Mouse (Mus musculus): ENCODE data around the gene Zfp410. TPM values are rescaled to one million over a fixed set of nuclear protein-coding genes. Genes with fewer than 3 reads are reported as not detected.
A peak's percentile ranks its signal among the peaks of the same experiment; 100 is the strongest.

Zfp410 gene
- total RNA-seq (2021): 10 to 100 TPM; 15.3 to 17.4 TPM
- long read RNA-seq, experiment 1, transcript Zfp410-201 (12 exons, 2,597 nt): major isoform, 13 of 21 reads
- long read RNA-seq, experiment 1, partial matches to known transcripts: 3 of 21 reads
- long read RNA-seq, experiment 1, other reads (novel, unspliced or antisense): 3 of 21 reads
- long read RNA-seq, experiment 2, transcript Zfp410-201 (12 exons, 2,597 nt): major isoform, 10 of 19 reads
- long read RNA-seq, experiment 2, partial matches to known transcripts: 0 of 19 reads
- long read RNA-seq, experiment 2, other reads (novel, unspliced or antisense): 7 of 19 reads

DNA sequence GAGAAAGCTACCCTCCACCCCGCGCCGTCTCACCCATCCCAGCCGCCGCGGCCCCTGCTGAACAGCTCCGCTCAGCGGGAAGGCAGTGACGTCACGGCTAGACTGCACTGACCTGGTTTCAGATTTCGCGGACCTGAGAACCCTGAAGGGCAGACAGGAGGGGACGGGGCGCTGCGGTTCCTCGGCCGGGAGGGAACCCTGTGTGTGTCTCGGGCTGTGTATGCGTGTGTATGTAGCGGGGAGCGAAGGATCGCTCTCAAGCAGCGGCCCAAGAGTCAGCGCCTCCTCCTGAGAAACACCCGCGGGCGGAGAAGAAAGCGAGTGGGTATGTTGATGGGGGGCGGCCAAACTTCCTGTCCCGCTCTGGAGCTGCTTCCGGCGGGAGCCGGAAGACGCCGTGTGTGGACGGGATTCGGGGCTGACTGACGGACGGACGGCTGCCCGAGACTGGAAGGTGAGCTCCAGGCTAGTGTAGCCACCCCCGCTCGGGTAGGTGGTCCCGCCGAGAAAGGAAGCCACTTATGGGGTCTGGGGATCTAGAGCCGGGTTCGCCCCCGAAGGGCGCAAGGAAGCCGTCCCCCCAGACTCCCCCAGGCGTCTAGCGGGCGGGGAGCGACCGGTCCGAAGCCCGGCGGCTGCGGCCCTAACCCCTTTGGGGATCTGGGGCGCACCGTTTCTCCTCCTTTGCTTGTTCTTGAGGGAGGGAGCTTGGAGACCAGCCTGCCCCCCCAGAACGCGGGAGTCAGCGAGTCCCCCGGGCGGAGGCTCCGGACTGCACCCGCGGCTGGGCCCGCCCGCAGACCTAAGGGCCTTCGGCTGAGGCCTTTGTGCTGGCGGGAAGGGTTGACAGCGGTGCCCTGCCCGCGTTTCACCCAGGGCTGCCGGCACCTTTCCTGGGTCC lies at the start of gene Zfp410:
TSS of gene Zfp410 (plus strand) at position 132 of the 901 bp plus-strand sequence.
- intact Hi-C loops (cut with DNase I; ENCODE audit: low total_unique reads): no loop called here
- DNase-seq: peak; percentile 85

DNA sequence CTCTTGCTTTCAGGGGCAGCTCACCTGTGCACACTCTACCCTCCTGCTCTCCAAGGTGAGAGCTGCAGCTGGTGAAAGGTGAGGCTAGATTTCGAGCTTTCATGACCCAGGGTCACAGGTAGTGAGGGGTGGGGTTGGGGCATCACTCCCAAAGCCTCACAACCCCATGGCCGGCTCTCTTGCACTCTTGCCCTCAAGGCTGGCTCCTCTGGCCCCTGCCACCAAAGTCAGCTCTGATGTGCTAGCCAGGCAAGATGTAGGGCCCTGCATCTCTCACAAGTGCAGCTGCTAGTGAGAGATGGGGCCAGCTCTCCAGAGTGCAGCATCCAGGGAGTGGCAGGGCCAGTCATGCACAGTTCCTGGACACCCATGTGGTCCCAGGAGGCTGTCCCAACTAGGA lies 49.4 kb upstream of the Zfp410 start:
- intact Hi-C loops (cut with DNase I; ENCODE audit: low total_unique reads): no loop called here
- no peak for DNase-seq

DNA sequence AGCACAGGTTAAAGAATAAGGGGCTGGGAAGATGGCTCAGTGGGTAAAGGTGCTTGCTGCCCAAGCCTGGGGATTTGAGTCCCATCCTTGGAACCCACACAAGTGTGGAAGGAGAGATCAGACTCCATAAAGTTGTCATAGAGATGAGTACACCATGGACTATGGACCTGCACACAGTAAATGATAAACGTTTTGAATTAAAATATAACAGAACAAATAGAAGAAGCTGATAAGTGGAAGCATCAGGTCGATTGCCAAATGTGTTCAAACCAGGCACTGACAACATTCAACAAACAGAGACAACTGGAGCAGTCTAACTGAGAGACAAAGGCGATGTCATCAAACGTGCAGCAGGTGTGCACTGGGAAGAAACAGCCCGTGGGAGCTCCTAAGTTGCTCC lies 43.3 kb upstream of the Zfp410 start:
- intact Hi-C loops (cut with DNase I; ENCODE audit: low total_unique reads): no loop called here
- no peak for DNase-seq

DNA sequence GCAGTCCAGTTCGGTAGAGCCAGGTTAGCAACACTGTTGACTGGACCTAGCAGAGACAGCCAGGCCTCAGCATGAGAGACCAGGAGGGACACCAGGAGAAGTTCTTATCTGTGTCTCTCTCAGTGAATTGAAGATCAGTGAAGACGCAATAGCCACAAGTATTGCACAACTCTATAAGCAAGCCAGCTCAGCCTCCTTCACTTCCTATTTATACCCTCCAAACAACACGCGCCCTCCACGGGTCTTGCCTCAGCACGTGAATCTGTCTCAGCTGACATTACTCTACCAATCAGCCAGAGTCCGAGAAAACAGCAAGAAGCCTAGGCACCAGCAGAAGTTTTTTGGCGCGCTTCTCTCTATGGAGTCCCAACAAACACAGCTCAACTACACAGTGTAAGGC lies 41.4 kb upstream of the Zfp410 start:
- DNase-seq: no peak
- intact Hi-C loops (cut with DNase I; ENCODE audit: low total_unique reads): no loop called here

DNA sequence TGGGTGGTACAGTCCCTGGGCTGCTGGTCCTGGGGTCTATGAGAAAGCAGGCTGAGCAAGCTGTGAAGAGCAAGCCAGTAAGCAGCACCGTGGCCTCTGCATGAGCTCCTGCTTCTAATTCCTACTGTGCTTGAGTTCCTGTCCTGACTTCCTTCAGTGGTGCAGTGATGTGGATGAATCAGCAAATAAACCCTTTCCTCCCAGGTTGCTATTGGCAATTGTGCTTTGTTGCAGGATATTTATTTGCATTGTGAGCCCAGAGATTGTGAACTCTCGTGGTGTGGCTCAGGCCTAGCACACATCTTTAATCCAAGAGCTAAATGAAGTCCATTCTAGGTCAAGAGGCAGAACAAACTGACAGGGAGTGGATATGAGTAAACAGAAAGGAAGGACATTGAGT lies 40.4 kb upstream of the Zfp410 start:
- intact Hi-C loops (cut with DNase I; ENCODE audit: low total_unique reads): no loop called here
- DNase-seq: no peak

DNA sequence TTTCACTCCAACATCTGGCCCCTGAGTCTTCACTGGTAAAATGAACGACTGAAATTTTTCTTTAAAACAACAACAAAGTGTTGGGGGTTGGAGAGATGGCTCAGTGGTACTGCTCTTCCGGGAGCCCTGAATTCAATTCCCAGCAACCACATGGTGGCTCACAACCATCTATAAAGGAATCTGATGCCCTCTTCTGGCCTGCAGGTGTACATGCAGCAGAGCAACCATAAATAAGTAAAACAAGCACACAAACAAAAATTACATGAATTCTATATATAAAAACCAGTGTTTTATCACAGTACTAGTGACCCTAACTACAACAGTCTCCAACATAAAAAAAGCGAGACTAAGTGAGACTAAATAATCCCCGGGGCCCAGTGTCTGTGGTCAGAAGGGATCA lies 39.9 kb upstream of the Zfp410 start:
- intact Hi-C loops (cut with DNase I; ENCODE audit: low total_unique reads): no loop called here

DNA sequence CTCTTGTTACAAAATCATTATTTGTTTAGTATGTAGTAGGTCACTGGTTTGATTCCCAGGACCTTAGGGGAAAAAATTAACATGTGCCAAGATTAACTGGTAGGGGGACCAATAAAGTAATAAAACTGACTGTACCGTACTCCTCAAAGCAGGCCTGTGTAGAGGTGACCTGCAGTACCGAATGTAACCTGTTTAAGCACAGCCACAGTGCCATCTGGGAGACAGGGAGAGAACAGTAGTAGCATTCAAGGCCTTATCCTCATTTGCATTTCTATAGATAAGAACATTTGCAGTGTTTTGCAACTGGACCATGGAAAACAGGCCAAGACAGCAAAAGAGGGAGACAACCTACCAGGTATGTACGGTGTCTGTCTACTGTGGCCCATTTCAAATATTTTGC lies 38.8 kb upstream of the Zfp410 start:
- intact Hi-C loops (cut with DNase I; ENCODE audit: low total_unique reads): no loop called here
- no peak for DNase-seq

More for the DNA sequence above, 39.9 kb upstream of the Zfp410 start:
- no peak for DNase-seq

DNA sequence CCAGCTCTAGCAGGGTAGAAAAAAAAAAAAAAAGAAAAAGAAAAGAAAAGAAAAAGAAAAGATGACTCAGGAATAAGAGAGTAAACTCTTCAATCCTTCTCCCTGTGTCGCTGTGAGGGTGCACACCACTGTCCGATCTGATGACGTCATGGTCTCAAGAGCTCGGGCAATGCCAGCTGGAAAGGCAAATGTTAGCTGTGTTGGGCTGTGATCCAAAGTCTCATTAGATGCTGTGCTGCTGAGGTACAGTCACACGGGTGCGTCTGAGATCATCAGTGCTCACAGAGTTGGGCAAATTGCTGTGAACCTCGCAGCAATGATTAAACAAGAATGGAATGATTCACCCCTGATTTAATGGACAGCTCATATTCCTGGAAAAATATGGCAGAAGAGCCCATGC lies 37.8 kb upstream of the Zfp410 start:
- peak; percentile 18 for DNase-seq
- intact Hi-C loops (cut with DNase I; ENCODE audit: low total_unique reads): no loop called here

DNA sequence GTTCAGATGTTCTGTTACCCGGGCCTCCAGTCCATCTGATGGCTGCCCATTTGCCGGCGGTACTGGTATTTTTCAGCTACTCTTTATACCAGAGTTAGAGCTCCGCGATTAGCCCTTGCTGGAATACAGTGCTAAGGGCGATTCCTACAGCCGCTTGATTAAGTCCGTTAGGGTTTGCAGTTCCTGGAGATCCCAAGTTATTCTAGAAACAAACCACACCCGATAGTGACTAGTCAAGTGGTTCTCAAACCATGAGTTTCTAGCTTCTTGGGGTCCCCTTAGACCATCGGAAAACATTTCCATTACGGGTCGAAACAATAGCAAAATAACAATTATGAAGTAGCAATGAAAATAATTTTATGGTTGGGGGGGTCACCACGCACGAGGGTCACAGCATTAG lies 32.3 kb upstream of the Zfp410 start:
- intact Hi-C loops (cut with DNase I; ENCODE audit: low total_unique reads): no loop called here

DNA sequence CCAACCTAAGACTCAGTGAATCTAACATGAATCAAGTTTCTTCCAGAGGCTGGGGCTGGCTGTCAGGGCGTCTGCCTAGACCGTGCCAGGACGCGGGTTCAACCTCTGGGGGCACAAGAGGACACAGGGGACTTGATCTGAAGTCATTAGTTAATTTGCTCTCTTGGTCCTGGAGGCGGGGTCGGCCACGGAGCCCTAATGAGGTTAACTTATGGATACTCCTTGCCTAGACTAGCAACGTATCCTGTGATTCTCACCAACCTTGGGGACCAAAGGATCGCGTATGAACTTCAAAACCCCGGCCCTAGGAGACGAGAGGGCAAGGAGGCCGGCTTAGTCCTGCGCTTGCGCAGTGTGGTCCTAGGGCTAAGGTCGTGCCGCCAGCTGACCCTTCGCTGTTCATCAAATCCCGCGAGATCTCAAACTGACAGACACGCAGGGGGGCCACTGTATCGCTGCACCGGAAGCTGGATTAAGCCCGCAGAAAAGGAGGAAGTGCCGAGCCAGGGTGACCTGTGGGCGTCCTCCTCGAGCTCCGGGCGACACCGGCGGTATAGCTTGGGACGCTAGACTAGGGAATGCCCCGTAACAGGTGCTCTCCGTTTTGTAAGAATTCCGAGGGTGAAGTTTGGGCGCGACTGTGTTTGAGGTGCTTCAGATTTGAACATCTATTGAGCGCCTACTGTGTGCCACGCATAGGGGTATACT lies 31.6 kb upstream of the Zfp410 start, which contains the start of gene Ptgr2:
TSS of gene Ptgr2 (plus strand) at position 348 of the 708 bp plus-strand sequence.
- peak; percentile 95 for DNase-seq
- intact Hi-C loops (cut with DNase I; ENCODE audit: low total_unique reads): no loop called here

More for the DNA sequence above, 32.3 kb upstream of the Zfp410 start:
- no peak for DNase-seq

DNA sequence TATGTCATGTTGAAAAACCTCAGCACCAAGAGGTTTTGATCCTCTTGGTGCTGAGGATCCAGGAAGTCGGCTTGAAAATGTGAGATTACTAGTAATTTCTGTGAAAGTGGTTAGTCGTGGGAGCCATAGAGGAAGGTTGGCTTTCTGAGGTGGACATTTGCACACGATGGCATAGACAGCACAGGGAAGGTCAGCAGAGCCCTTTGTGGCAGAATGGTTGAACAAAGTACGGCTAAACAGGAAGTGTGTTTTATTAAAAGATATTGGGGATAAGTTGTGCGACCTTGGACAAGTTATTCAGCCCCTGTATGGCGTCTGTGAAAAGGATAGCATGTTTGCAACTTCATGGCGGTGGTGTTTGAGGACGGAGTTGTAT lies 31.1 kb upstream of the Zfp410 start:
- DNase-seq: no peak
- intact Hi-C loops (cut with DNase I; ENCODE audit: low total_unique reads): no loop called here

DNA sequence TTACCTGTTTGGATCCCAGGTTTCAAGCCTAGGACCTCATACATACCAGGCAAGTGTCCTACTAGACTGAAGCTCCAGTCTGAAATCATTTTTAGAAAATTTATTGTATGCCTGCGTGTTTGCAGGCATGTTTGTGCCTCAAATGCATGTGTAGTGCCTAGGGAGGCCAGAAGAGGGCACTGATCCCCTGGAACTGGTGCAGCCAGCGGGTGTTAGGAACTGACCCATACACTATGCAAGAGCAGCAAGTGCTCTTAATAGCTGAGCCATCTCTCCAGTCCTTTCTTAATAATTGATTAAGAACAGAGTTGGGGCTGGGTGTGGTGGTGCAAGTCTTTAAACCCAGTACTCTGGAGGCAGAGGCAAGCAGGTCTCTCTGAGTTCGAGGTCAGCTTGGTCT lies 28.2 kb upstream of the Zfp410 start:
- intact Hi-C loops (cut with DNase I; ENCODE audit: low total_unique reads): no loop called here
- peak; percentile 34 for DNase-seq

DNA sequence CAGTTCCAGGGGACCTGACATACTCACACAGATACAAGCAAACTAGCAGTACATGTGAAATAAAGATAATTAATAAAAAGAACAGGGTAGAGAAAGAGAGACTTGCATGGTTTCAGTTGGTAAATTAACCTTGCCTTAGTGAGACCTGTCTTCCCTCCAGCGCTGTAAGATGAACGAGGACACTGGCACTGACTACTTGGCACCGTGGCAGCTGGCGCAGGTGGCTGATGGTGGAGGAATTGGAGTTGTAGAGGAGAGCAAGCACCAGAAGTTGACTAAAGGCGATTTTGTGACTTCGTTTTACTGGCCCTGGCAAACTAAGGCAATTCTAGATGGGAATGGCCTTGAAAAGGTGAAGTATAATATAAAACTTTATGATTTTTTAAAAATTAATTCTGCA lies 18.8 kb upstream of the Zfp410 start:
- intact Hi-C loops (cut with DNase I; ENCODE audit: low total_unique reads): no loop called here
- DNase-seq: peak; percentile 33

DNA sequence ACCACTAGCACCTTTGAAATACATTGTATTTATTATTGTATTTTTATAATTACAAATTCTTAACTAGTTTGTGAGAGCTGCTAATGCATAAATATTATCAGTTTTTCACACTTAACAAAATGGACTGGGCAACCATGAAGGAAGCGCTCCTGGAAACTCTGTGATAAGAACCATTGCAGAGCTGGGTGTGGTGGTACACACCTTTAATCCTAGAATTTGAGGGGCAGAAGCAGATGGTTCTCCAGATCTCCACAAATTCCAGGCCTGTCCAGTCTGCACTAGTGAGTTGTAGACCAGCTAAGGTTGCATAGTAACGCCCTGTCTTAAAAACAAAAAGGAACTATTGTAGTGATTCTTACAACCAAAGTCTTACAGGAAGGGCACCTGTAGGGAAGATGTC lies 17.4 kb upstream of the Zfp410 start:
- DNase-seq: no peak
- intact Hi-C loops (cut with DNase I; ENCODE audit: low total_unique reads): no loop called here

DNA sequence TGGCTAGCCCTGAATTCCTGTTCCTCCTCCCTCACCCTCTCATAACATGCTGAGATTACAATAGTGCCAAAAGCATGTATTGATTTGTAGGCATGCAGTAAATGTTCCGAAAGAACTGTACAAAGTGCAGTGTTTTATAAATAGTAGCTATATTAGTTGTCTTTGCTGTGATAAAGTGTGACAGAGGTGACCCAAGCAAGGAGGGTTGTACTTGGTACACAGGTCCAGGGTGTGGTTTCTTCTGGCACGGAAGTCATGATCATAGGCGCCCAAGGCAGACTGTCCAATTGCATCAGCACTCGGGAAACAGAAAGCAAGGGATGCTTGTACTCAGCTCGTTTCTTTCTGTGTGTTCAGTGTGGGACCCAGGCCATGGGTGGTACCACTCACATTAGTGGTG lies 12.6 kb upstream of the Zfp410 start:
- DNase-seq: no peak
- intact Hi-C loops (cut with DNase I; ENCODE audit: low total_unique reads): no loop called here

DNA sequence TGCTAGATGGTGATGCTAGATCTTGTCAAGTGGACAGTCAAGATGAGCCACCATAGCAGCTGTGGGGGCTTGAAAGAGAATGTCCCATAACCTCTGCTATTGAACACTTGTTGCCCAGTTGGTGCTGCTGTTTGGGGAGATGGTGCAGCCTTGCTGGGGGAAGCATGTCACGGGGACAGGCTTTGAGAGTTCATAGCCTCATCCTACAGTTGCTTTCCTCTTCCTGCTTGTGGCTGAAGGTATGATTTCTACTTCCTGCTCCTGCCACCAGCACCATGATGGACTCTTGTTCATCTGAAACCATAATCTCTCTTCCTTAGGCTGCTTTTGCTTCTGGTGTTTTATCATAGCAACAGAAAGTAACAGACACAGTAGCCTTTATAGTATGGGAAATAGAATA lies 12.1 kb upstream of the Zfp410 start:
- intact Hi-C loops (cut with DNase I; ENCODE audit: low total_unique reads): no loop called here
- DNase-seq: no peak

DNA sequence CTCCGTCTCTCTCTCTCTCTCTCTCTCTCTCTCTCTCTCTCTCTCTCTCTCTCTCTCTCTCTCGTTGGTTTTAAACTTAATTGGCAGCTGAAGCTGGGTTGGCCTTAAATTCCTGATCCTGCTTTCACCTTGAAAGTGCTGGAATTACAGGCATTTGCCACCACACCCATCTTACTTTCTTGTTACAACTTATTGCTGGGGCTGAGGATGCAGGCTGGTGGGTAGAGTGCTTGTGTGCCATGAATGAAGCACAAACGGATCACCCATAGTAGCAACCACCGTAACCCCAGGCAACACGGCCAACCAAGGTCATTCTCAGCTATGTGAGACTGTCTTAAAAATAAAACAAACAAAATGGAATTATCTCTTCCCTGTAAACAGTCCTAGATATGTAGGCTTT lies 5.3 kb upstream of the Zfp410 start:
- intact Hi-C loops (cut with DNase I; ENCODE audit: low total_unique reads): no loop called here
- no peak for DNase-seq

DNA sequence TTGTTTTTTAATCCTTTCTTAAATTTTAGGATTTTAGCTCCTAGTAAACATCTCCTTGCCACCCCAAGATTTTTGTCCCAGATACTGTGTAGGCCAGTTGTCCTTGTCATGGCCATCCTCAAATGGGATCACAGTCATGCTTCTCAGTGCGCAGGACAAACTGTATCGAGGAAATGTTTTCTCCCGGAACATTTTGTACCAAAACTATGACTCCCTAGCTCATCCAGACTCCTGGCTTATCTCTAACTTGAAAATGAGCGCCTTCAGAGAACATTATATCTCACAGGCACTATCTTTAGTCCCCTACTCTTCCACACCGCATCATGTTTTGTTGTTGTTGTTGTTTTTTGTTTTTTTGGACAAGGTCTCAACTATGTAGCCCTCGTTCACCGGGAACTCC lies 646 bp upstream of the Zfp410 start:
- intact Hi-C loops (cut with DNase I; ENCODE audit: low total_unique reads): no loop called here
- no peak for DNase-seq

DNA sequence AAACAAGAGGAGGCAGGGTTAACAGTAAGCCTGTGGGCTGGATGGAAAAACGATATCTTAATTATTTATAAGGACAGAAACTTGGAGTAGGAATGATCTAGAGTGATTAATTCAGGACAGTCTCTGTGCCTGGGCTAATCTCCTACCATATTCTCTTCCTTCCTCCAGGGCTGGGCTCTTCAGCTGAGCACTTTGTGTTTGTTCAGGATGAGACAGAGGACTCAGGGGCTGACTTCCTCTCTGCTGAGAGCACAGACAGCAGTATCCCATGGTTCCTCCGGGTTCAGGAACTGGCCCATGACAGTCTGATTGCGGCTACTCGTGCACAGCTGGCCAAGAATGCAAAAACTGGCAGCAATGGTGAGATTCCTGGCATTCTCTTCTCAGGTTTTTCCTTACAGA lies 10.5 kb downstream of the Zfp410 start:
- peak; percentile 12 for DNase-seq
- intact Hi-C loops (cut with DNase I; ENCODE audit: low total_unique reads): no loop called here

DNA sequence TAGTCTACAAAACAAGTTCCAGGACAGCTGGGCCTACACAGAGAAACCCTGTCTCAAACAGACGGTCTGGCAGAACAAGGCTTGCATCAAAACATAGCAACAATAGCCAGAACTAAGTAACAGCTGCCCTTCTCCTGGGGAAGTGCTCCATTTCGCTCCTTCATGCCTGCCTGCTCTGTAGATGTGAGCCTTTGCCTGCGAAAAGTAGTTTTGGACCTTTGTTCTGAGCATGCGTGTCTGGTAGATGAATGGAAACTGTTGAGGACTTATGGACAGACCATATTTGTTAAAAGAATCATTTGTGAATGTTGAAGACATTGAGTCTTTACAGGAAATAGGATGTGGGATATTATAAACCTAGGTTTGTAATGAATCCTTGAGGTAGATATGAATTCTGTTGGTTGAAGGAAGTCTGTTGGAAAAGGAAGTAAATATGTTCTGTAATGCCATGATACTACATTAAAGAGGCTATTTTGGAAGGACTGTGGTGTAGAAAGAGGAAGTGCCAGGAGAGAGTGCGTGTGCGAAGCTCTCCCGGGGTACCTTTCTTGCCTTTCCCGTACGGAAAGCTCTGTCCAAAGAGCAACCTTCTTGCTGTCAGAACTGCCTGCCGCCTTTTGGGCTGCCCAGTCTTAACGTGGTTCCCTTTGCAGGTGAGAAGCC lies 20.4 kb downstream of the Zfp410 start:
- DNase-seq: no peak
- intact Hi-C loops (cut with DNase I; ENCODE audit: low total_unique reads): no loop called here

Measured in gastrocnemius, postnatal 14 days (tissue).